Mouse (Mus musculus) ES-E14 (cell line): ENCODE measurements around the gene Zgrf1.

ENCODE experiments used
- CHD2 ChIP-seq: IDR thresholded peaks from 2 replicates; pipeline ENCODE4 v1.6.1; 2014; ENCODE audit warnings: mild to moderate bottlenecking, low read depth, low read length, inconsistent platforms
- MAFK ChIP-seq: IDR thresholded peaks from 2 replicates; pipeline ENCODE4 v1.6.1; 2014; ENCODE audit warnings: mild to moderate bottlenecking, low read depth, low read length, inconsistent platforms; ENCODE audit not compliant: insufficient read depth
- ZC3H11A ChIP-seq: IDR thresholded peaks from 2 replicates; pipeline ENCODE4 v1.6.1; 2012; ENCODE audit warnings: low read depth, mild to moderate bottlenecking, inconsistent platforms, low read length, borderline replicate concordance

DNA sequence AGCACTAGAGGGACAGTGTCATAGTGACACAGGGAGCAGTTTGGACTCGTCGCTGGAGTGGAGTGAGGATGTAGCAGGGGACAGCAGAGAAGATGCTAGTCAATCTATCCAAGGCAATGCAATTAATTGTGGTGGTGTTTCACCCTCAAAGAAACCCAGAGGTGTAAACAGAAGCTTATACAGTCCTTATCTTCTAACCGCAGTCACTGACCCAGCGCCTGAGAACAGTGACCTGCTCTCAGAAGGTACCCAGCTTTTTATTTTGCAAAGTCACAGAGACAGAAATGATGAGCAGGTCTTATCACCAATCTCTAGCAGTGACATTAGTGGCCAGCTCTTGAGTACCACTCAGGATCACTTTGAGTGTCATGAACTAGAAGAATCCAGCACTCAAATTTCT is 9.7 kb downstream of the Zgrf1 start:
- TF ChIP-seq MAFK (no peak), ZC3H11A (no peak), CHD2 (no peak)
